Comparison of ENCODE assay signal across 9 mouse cellular contexts in the genomic region with DNA sequence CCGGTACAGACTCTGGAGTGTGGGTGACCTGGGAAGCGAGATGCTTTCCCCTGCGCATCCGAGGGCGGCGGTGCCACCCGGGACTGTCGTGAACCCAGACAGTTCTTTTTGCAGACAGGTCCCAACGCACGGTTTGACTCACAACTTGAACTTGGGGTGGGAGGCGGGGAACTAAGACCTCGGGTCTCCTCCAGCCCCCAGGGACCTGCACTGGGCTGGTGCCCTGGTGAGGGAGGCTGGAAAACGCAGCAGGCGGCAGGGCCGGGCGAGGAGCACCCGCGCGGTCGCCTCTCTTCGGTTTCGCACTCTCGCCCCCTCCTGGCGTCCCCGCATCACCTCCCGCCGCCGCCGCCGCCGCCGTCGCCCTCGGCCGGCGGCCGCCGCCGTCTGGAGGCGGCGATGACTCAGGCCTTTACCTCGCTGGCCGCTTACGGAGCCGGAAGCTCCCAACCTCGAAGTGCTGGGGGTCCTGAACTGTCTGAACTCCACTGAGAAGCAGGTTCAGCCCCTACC. TPM values are rescaled to one million over a fixed set of nuclear protein-coding genes. Genes with fewer than 3 reads are reported as not detected.
DNase-seq lines count a peak whose midpoint lies in the region; ATAC-seq and TF ChIP-seq lines count a peak whose summit lies in the region.
"Had no signal": no experiment of that assay in that cellular context is flagged by ENCODE, and none has a peak within 500 bp of the region (broad histone marks: within the 10 kb centered on the region; RNA-seq: fewer than 3 reads in every experiment).

No protein-coding gene starts in this region.

- 1% methylated on average over 46 of the region's 46 CpGs for WGBS in stomach, embryonic 15.5 days

- no peaks in the 10 kb centered on the region for H3K9me3 ChIP-seq in MEL (replicated peaks; ENCODE audit: insufficient read depth, low read length)
- H3K9me3 ChIP-seq in stomach, embryonic 15.5 days = no peaks in the 10 kb centered on the region
- H3K9me3 ChIP-seq: G1E had no signal

- TF ChIP-seq RAD21 in MEL (IDR thresholded peaks at IDR 0.05; ENCODE audit: low read depth, low read length) = peak; percentile 48

- peaks cover 0 to 3% of the 10 kb centered on the region in 2 experiments; a peak in 1 of 4 replicates for H3K36me3 ChIP-seq in MEL (ENCODE audit: control insufficient read depth in 1 of 2, insufficient read depth in 2 of 2, low read length in 2 of 2)
- no peaks in the 10 kb centered on the region for H3K36me3 ChIP-seq in stomach, embryonic 15.5 days
- H3K36me3 ChIP-seq: G1E had no signal

- H3K27ac ChIP-seq in MEL (ENCODE audit: control insufficient read depth, low read depth, low read length) = no peak overlapping the region
- H3K27ac ChIP-seq in embryonic fibroblast, embryonic 13.5 days (ENCODE audit: insufficient read depth, low read length) = no peak overlapping the region
- H3K27ac ChIP-seq in stomach, embryonic 15.5 days = no peak overlapping the region

- peak in 2 of 3 experiments; percentile 65 to 88; a peak in 5 of 6 replicates for TF ChIP-seq CTCF in MEL (IDR thresholded peaks at IDR 0.05 in 2 of 3, conservative IDR thresholded peaks at IDR 0.05 in 1 of 3; ENCODE audit: control insufficient read depth in 1 of 3, insufficient read depth in 1 of 3, low read depth in 2 of 3, low read length in 3 of 3, poor library complexity in 1 of 3, severe bottlenecking in 1 of 3)
- no peak for TF ChIP-seq CTCF in embryonic fibroblast, embryonic 13.5 days (IDR thresholded peaks at IDR 0.05; ENCODE audit: borderline replicate concordance, insufficient read depth, low read length)

- H3K4me1 ChIP-seq in MEL (ENCODE audit: control insufficient read depth in 1 of 2, insufficient read depth in 2 of 2, low read length in 2 of 2) = peaks cover 3 to 4% of the 10 kb centered on the region in 2 experiments; a peak in 2 of 4 replicates
- no peaks in the 10 kb centered on the region; the same call in none of the 2 replicates for H3K4me1 ChIP-seq in embryonic fibroblast, embryonic 13.5 days (ENCODE audit: control insufficient read depth, insufficient read depth, low read length)
- H3K4me1 ChIP-seq in stomach, embryonic 15.5 days = peaks cover 22% of the 10 kb centered on the region

- no peaks in the 10 kb centered on the region for H3K79me2 ChIP-seq in MEL (ENCODE audit: control insufficient read depth, insufficient read depth, low read length, poor library complexity)

- H3K4me3 ChIP-seq in MEL (ENCODE audit: control insufficient read depth in 1 of 2, insufficient read depth in 1 of 2, low read depth in 2 of 2, low read length in 2 of 2) = peak overlapping the region; percentile 39 to 68
- peak overlapping the region; percentile 32 for H3K4me3 ChIP-seq in embryonic fibroblast, embryonic 13.5 days (ENCODE audit: insufficient read depth, low read length)
- H3K4me3 ChIP-seq in stomach, embryonic 15.5 days (replicated peaks) = peak overlapping the region; percentile 48

- no peak for TF ChIP-seq EP300 in MEL (IDR thresholded peaks at IDR 0.05; ENCODE audit: low read depth in 1 of 2, low read length in 2 of 2)

- peak overlapping the region; percentile 59 for H3K9ac ChIP-seq in MEL (ENCODE audit: control insufficient read depth, low read depth, low read length, poor library complexity, severe bottlenecking)
- H3K9ac ChIP-seq in stomach, embryonic 15.5 days = peak overlapping the region; percentile 10; the same call in 1 of the 2 replicates

- ATAC-seq in stomach, embryonic 15.5 days (ENCODE audit: insufficient read depth, low FRiP score, low read depth) = peak; percentile 41; the same call in 1 of the 2 replicates

- intact Hi-C loops in heart, postnatal 36 days (cut with DNase I) = loop anchor here (1.0 to 5.0 kb wide), 2 partner anchors 66 to 260 kb away; no protein-coding TSS in a partner anchor
- intact Hi-C loops in left cerebral cortex, postnatal 4 days (cut with DNase I) = no loop called here

- 0 out of 4 replicates have a peak, but pooled peaks of 1 of the 2 experiments have one; percentile 23 for TF ChIP-seq POLR2A in MEL (IDR thresholded peaks at IDR 0.05; ENCODE audit: control insufficient read depth in 1 of 2, insufficient read depth in 1 of 2, low read depth in 1 of 2, low read length in 2 of 2, poor library complexity in 1 of 2)
- TF ChIP-seq POLR2A in embryonic fibroblast, embryonic 13.5 days (IDR thresholded peaks at IDR 0.05; ENCODE audit: low read depth, low read length) = no peak

- H3K4me2 ChIP-seq in stomach, embryonic 15.5 days = peak overlapping the region; percentile 97

- peaks cover 8 to 28% of the 10 kb centered on the region in 2 experiments for H3K27me3 ChIP-seq in MEL (ENCODE audit: control insufficient read depth in 1 of 2, insufficient read depth in 2 of 2, low read length in 2 of 2)
- peaks cover 46% of the 10 kb centered on the region for H3K27me3 ChIP-seq in stomach, embryonic 15.5 days (replicated peaks)

- DNase-seq in cerebellum, postnatal 10 days = peak; percentile 67 to 77
- no peak for DNase-seq in cerebellum, adult 9-11 months
- peak; percentile 72 for DNase-seq in MEL (ENCODE audit: low read depth, low spot score)
- peak; percentile 50 to 56 for DNase-seq in heart, postnatal 36 days
- DNase-seq in left cerebral cortex, postnatal 4 days = peak; percentile 58
- peak; percentile 59 for DNase-seq in mesoderm, embryonic 11.5 days (ENCODE audit: low read depth, low spot score)

TF ChIP-seq in MEL, 35 proteins besides CTCF, POLR2A, EP300 and RAD21 (continues in another document):
- TF ChIP-seq HCFC1 (IDR thresholded peaks at IDR 0.05; ENCODE audit: low read depth, low read length) = 0 out of 2 replicates have a peak, but pooled peaks have one; percentile 15
- no peak; the same call in 1 of the 2 replicates for TF ChIP-seq CHD1 (IDR thresholded peaks at IDR 0.05; ENCODE audit: low read depth, low read length)
- no peak for TF ChIP-seq GABPA (IDR thresholded peaks at IDR 0.05; ENCODE audit: low read depth, low read length)
- no peak for TF ChIP-seq CHD2 (IDR thresholded peaks at IDR 0.05; ENCODE audit: low read length)
- TF ChIP-seq POLR2AphosphoS5 (IDR thresholded peaks at IDR 0.05; ENCODE audit: borderline replicate concordance, low read depth, low read length) = no peak
- TF ChIP-seq ZMIZ1 (IDR thresholded peaks at IDR 0.05; ENCODE audit: low read depth, low read length) = no peak
- peak; percentile 31; the same call in 1 of the 2 replicates for TF ChIP-seq ZC3H11A (IDR thresholded peaks at IDR 0.05; ENCODE audit: low read depth, low read length)
- peak; percentile 93; the same call in 1 of the 2 replicates for TF ChIP-seq UBTF (IDR thresholded peaks at IDR 0.05; ENCODE audit: borderline replicate concordance, insufficient read depth, low read depth, low read length)
- no peak for TF ChIP-seq ZNF384 (IDR thresholded peaks at IDR 0.05; ENCODE audit: low read depth, low read length)
- no peak for TF ChIP-seq MXI1 (IDR thresholded peaks at IDR 0.05; ENCODE audit: low read depth, low read length)
- peak; percentile 14; the same call in 1 of the 2 replicates for TF ChIP-seq TBP (IDR thresholded peaks at IDR 0.05; ENCODE audit: low read depth, low read length)
- no peak for TF ChIP-seq BHLHE40 (IDR thresholded peaks at IDR 0.05; ENCODE audit: borderline replicate concordance, low read depth, low read length)
- no peak for TF ChIP-seq E2F4 (IDR thresholded peaks at IDR 0.05; ENCODE audit: borderline replicate concordance, low read depth, low read length)
- no peak for TF ChIP-seq ETS1 (IDR thresholded peaks at IDR 0.05; ENCODE audit: low read depth, low read length)
- no peak for TF ChIP-seq TAL1 (IDR thresholded peaks at IDR 0.05; ENCODE audit: low read length)
- no peak for TF ChIP-seq POLR2AphosphoS2 (IDR thresholded peaks at IDR 0.05; ENCODE audit: low read length)
- 0 out of 2 replicates have a peak, but pooled peaks have one; percentile 14 for TF ChIP-seq MAX (IDR thresholded peaks at IDR 0.05; ENCODE audit: low read length)
- no peak for TF ChIP-seq USF1 (IDR thresholded peaks at IDR 0.05; ENCODE audit: low read depth, low read length)
- TF ChIP-seq NELFE (IDR thresholded peaks at IDR 0.05; ENCODE audit: low read depth, low read length) = peak; percentile 25; the same call in 1 of the 2 replicates
- no peak for TF ChIP-seq MEF2A (IDR thresholded peaks at IDR 0.05; ENCODE audit: extremely low read depth, insufficient replicate concordance, low read depth, low read length, poor library complexity, severe bottlenecking)
- TF ChIP-seq JUND (IDR thresholded peaks at IDR 0.05; ENCODE audit: low read depth, low read length) = no peak
- TF ChIP-seq RCOR1 (IDR thresholded peaks at IDR 0.05; ENCODE audit: low read depth, low read length) = no peak
- no peak for TF ChIP-seq SIN3A (IDR thresholded peaks at IDR 0.05; ENCODE audit: low read length)
- no peak for TF ChIP-seq MAFK (IDR thresholded peaks at IDR 0.05; ENCODE audit: borderline replicate concordance, low read depth, low read length)
- no peak for TF ChIP-seq ZKSCAN1 (IDR thresholded peaks at IDR 0.05; ENCODE audit: low read depth, low read length)
- TF ChIP-seq TCF12 (IDR thresholded peaks at IDR 0.05; ENCODE audit: low read depth, low read length) = 0 out of 2 replicates have a peak, but pooled peaks have one; percentile 4
- no peak for TF ChIP-seq NRF1 (IDR thresholded peaks at IDR 0.05; ENCODE audit: insufficient read depth, low read depth, low read length, poor library complexity, severe bottlenecking)
- peak; percentile 61 for TF ChIP-seq SMC3 (IDR thresholded peaks at IDR 0.05; ENCODE audit: low read depth, low read length)
- no peak for TF ChIP-seq KAT2A (conservative IDR thresholded peaks at IDR 0.05; ENCODE audit: low read depth, low read length)
- TF ChIP-seq MYB (IDR thresholded peaks at IDR 0.05; ENCODE audit: low read depth, low read length) = no peak
- TF ChIP-seq GATA1 (IDR thresholded peaks at IDR 0.05; ENCODE audit: low read depth, low read length) = no peak
- TF ChIP-seq ELF1 (IDR thresholded peaks at IDR 0.05; ENCODE audit: low read depth, low read length) = no peak
- no peak for TF ChIP-seq USF2 (IDR thresholded peaks at IDR 0.05; ENCODE audit: borderline replicate concordance in 1 of 2, insufficient read depth in 1 of 2, low read depth in 1 of 2, low read length in 2 of 2)

RNA-seq across cellular contexts. Expression of gene Olfm2, which starts 18.5 kb away (rescaled TPM):
- 0.26 and 0.54 TPM in 2 replicates for total RNA-seq in MEL (2012; rRNA removed)
- 1 to 10 TPM in 1 of 2 experiments, not detected in 1; 1.9 TPM for polyA plus RNA-seq in MEL (2012; ENCODE audit: insufficient read depth in 1 of 2, insufficient read length in 2 of 2, low read depth in 1 of 2, low replicate concordance in 2 of 2, missing spikeins in 1 of 2)
- 3.6 and 6.5 TPM in 2 replicates for polyA plus RNA-seq in embryonic fibroblast, embryonic 13.5 days (2011; ENCODE audit: insufficient read length, low read depth, missing spikeins)
- under 1 TPM; 0.19 to 0.31 TPM for total RNA-seq in heart, postnatal 36 days (2021)
- total RNA-seq in left cerebral cortex, postnatal 4 days (2021) = 100 to 1,000 TPM; 229 to 241 TPM
- 6.7 and 7.5 TPM in 2 replicates for polyA plus RNA-seq in stomach, embryonic 15.5 days (2015; fragmentation: Nextera tagmentation; extraction: Ambion mirVana)
- total RNA-seq: G1E had no signal
- polyA plus RNA-seq: G1E had no signal

Comparison
In these comparisons a context has a peak if more than half of its experiments do, and no peak if none do; other contexts are left out.
1. RNA of gene Olfm2, which starts 18.5 kb away (total RNA-seq): 229 to 241 TPM in left cerebral cortex, postnatal 4 days; 0.26 to 0.54 TPM in MEL and 0.19 to 0.31 TPM in heart, postnatal 36 days; every median in the first group is over 100 times any median in the second.
2. Peak in every context shown above with its lines, with median percentiles within 50 percentile points of each other: H3K4me3 ChIP-seq.